Mouse (Mus musculus): ENCODE data around the gene Snd1. TPM values are rescaled to one million over a fixed set of nuclear protein-coding genes. Genes with fewer than 3 reads are reported as not detected.

Gene Snd1
- polyA plus RNA-seq, 1 experiment from 2014 or later = 56.6 TPM

DNA sequence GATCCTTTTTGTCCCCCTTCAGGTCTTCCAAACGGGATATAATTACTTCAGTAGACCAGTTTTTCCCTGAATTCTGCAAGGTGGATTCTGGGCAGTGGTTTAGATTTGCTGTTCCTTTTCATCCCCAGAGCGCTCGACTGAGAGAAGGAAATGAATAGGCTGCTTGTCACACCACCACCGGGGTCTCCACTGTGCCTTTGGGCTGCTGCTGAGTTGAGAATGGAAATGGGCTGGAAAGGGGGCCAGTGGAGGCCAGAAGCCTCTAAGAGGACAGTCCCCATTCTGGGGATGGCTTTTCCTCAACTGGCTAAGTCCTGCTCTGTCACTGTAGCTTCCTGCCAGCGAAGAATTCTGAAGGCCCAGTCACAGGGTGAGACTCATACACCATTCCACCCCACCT, 309.0 kb downstream of the Snd1 start:
- DNase-seq (ENCODE audit: low spot score) = no peak
- Histone ChIP-seq H3K27ac (ENCODE audit: low read length) (no peak overlapping the region), H3K4me1 (ENCODE audit: insufficient read depth, low read depth, low read length) (peaks cover 2% of the 10 kb centered on the region; the same call in 1 of the 2 replicates), H3K9me3 (ENCODE audit: low read length) (no peaks in the 10 kb centered on the region), H3K36me3 (ENCODE audit: insufficient read depth, low read length) (no peaks in the 10 kb centered on the region), H3K27me3 (replicated peaks; ENCODE audit: insufficient read depth, low read length) (no peaks in the 10 kb centered on the region), H3K4me3 (ENCODE audit: low read depth, low read length) (no peak overlapping the region), H3K4me2 (replicated peaks; ENCODE audit: low read depth, low read length) (no peak overlapping the region), H3K9ac (replicated peaks; ENCODE audit: low read depth) (no peak overlapping the region)
- TF ChIP-seq CTCF (IDR thresholded peaks at IDR 0.05) (no peak), EP300 (IDR thresholded peaks at IDR 0.05) (no peak)
- no peak for ATAC-seq
- WGBS = 82% methylated on average over 5 of the region's 5 CpGs

DNA sequence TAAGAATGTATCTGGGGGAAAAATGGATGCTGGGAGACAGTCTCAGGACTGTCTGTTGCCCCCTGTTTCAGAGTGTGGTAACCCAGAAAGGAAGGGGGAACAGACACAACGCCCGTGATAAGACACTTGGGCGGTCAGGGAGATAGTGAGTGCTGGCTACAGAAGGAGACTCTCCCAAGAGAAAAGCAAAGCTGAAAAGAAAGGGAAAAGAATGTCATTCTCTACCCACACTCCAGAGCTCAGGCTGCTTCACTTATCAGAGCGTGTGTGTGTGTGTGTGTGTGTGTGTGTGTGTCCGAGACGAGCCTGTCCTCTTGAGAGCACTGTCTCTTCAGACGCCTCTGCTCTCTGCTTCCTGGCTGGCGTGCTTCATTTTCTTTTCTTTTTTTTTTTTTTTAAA, 310.8 kb downstream of the Snd1 start:
- no peak overlapping the region for H3K4me3 ChIP-seq (ENCODE audit: low read depth, low read length)
- no peaks in the 10 kb centered on the region for H3K9me3 ChIP-seq (ENCODE audit: low read length)
- no peak for DNase-seq (ENCODE audit: low spot score)
- no peaks in the 10 kb centered on the region for H3K27me3 ChIP-seq (replicated peaks; ENCODE audit: insufficient read depth, low read length)
- TF ChIP-seq CTCF (IDR thresholded peaks at IDR 0.05) = no peak
- TF ChIP-seq EP300 (IDR thresholded peaks at IDR 0.05) = no peak
- H3K4me1 ChIP-seq (ENCODE audit: insufficient read depth, low read depth, low read length) = peaks cover 2% of the 10 kb centered on the region; the same call in 1 of the 2 replicates
- no peak overlapping the region for H3K4me2 ChIP-seq (replicated peaks; ENCODE audit: low read depth, low read length)
- no peak overlapping the region for H3K27ac ChIP-seq (ENCODE audit: low read length)
- WGBS = 59% methylated on average over 8 of the region's 8 CpGs
- no peak overlapping the region for H3K9ac ChIP-seq (replicated peaks; ENCODE audit: low read depth)
- H3K36me3 ChIP-seq (ENCODE audit: insufficient read depth, low read length) = no peaks in the 10 kb centered on the region
- no peak for ATAC-seq

DNA sequence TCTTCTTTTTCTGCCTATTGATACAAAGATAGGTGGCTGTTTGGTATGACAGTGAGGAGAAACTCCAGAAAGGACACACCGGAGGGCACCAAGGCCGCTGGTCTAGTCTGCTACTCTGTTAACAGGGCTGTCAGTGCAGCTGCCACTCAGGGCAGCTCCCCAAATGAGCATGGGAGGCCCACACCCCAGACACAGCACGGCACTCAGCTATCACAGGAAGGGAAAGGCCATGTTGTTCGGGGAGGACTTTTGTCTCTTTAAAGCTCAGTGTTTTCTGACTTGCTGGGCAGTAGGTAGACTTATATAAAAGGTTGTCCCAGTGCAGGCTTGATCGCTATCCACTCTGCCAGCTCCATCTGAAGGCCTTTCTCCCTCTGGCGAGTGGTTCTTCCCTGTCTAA, 312.2 kb downstream of the Snd1 start:
- no peaks in the 10 kb centered on the region for H3K9me3 ChIP-seq (ENCODE audit: low read length)
- DNase-seq (ENCODE audit: low spot score) (no peak), ATAC-seq (no peak)
- H3K36me3 ChIP-seq (ENCODE audit: insufficient read depth, low read length) = no peaks in the 10 kb centered on the region
- WGBS = 71% methylated on average over 6 of the region's 6 CpGs
- no peaks in the 10 kb centered on the region for H3K27me3 ChIP-seq (replicated peaks; ENCODE audit: insufficient read depth, low read length)
- H3K27ac ChIP-seq (ENCODE audit: low read length) = no peak overlapping the region
- no peak overlapping the region for H3K9ac ChIP-seq (replicated peaks; ENCODE audit: low read depth)
- no peaks in the 10 kb centered on the region for H3K4me1 ChIP-seq (ENCODE audit: insufficient read depth, low read depth, low read length)
- no peak overlapping the region for H3K4me2 ChIP-seq (replicated peaks; ENCODE audit: low read depth, low read length)
- H3K4me3 ChIP-seq (ENCODE audit: low read depth, low read length) = no peak overlapping the region
- TF ChIP-seq EP300 (IDR thresholded peaks at IDR 0.05) (no peak), CTCF (IDR thresholded peaks at IDR 0.05) (no peak)

DNA sequence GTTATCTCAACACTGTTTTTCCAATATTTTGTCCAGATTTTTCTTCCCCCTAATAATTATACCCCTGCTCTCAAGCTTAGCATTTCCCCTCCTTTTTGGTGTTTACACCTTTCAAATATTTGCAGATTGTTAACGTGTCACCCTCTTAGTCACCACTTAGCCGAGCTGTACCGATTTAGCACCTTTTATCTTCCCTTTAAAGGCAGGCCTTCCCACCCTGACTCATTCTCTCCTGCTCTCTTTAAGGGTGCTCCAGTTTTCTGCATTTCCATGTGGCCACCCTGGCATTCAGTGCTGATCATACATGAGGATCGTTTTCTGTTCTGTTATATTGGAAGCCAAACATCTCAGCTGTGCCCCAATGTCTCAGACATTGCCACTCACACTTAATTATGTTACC, 314.7 kb downstream of the Snd1 start:
- Histone ChIP-seq H3K4me1 (ENCODE audit: insufficient read depth, low read depth, low read length) (no peaks in the 10 kb centered on the region), H3K36me3 (ENCODE audit: insufficient read depth, low read length) (no peaks in the 10 kb centered on the region), H3K4me2 (replicated peaks; ENCODE audit: low read depth, low read length) (no peak overlapping the region), H3K27me3 (replicated peaks; ENCODE audit: insufficient read depth, low read length) (no peaks in the 10 kb centered on the region), H3K9ac (replicated peaks; ENCODE audit: low read depth) (no peak overlapping the region), H3K27ac (ENCODE audit: low read length) (no peak overlapping the region), H3K9me3 (ENCODE audit: low read length) (no peaks in the 10 kb centered on the region), H3K4me3 (ENCODE audit: low read depth, low read length) (no peak overlapping the region)
- TF ChIP-seq CTCF (IDR thresholded peaks at IDR 0.05) = no peak
- no peak for TF ChIP-seq EP300 (IDR thresholded peaks at IDR 0.05)
- DNase-seq (ENCODE audit: low spot score) (peak; percentile 25), ATAC-seq (0 out of 2 replicates have a peak, but pooled peaks have one; percentile 37)
- WGBS = 34% methylated on average over 4 of the region's 4 CpGs

DNA sequence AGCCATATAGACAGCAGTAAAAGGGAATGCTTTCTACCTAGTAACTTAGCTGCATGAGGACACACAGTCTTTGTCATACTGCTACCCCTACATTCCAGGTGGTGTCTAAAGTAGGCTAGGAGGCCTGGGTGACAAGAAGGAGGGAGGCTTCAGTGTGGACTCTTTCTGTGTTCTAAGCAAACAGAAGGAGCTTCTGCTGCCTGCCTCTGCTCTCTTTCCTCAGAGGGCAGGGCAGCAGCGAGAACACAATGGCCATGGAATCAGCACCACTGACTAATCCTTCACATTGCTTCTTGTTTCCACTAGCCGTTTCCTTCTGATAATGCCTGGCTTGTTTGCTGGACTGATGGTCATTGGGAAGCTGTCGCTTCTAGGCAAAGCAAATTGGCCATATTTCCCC, 316.2 kb downstream of the Snd1 start:
- H3K4me1 ChIP-seq (ENCODE audit: insufficient read depth, low read depth, low read length) = no peaks in the 10 kb centered on the region
- no peak overlapping the region for H3K9ac ChIP-seq (replicated peaks; ENCODE audit: low read depth)
- no peak for DNase-seq (ENCODE audit: low spot score)
- no peaks in the 10 kb centered on the region for H3K36me3 ChIP-seq (ENCODE audit: insufficient read depth, low read length)
- WGBS = 58% methylated on average over 3 of the region's 3 CpGs
- ATAC-seq = no peak
- H3K9me3 ChIP-seq (ENCODE audit: low read length) = no peaks in the 10 kb centered on the region
- H3K4me2 ChIP-seq (replicated peaks; ENCODE audit: low read depth, low read length) = no peak overlapping the region
- no peaks in the 10 kb centered on the region for H3K27me3 ChIP-seq (replicated peaks; ENCODE audit: insufficient read depth, low read length)
- no peak for TF ChIP-seq CTCF (IDR thresholded peaks at IDR 0.05)
- no peak for TF ChIP-seq EP300 (IDR thresholded peaks at IDR 0.05)
- no peak overlapping the region for H3K4me3 ChIP-seq (ENCODE audit: low read depth, low read length)
- no peak overlapping the region for H3K27ac ChIP-seq (ENCODE audit: low read length)

DNA sequence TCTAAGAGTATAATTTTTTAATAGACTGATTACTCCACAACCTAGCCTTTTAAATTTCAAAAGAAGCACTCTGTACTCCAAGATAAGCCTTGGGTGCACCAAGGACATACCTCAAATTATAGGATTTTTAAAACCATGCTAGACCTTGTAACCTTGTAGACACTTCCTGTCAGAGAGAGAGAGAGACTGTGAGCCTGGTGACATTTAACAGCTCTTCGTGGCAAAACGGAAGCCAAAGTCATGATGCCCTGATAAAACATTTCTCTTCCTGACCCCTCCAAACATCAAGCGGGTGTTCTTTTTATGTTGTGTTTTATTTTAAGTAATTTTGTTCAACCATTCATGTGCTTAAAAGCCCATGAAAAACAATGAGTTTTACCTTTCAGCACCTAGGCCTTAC, 316.9 kb downstream of the Snd1 start:
- no peak for ATAC-seq
- H3K4me3 ChIP-seq (ENCODE audit: low read depth, low read length) = no peak overlapping the region
- no peak overlapping the region for H3K27ac ChIP-seq (ENCODE audit: low read length)
- H3K4me1 ChIP-seq (ENCODE audit: insufficient read depth, low read depth, low read length) = no peaks in the 10 kb centered on the region
- H3K4me2 ChIP-seq (replicated peaks; ENCODE audit: low read depth, low read length) = no peak overlapping the region
- DNase-seq (ENCODE audit: low spot score) = no peak
- peaks cover 2% of the 10 kb centered on the region; the same call in 1 of the 2 replicates for H3K36me3 ChIP-seq (ENCODE audit: insufficient read depth, low read length)
- H3K27me3 ChIP-seq (replicated peaks; ENCODE audit: insufficient read depth, low read length) = no peaks in the 10 kb centered on the region
- 79% methylated on average over 3 of the region's 3 CpGs for WGBS
- H3K9me3 ChIP-seq (ENCODE audit: low read length) = no peaks in the 10 kb centered on the region
- H3K9ac ChIP-seq (replicated peaks; ENCODE audit: low read depth) = no peak overlapping the region
- no peak for TF ChIP-seq CTCF (IDR thresholded peaks at IDR 0.05)
- TF ChIP-seq EP300 (IDR thresholded peaks at IDR 0.05) = no peak

DNA sequence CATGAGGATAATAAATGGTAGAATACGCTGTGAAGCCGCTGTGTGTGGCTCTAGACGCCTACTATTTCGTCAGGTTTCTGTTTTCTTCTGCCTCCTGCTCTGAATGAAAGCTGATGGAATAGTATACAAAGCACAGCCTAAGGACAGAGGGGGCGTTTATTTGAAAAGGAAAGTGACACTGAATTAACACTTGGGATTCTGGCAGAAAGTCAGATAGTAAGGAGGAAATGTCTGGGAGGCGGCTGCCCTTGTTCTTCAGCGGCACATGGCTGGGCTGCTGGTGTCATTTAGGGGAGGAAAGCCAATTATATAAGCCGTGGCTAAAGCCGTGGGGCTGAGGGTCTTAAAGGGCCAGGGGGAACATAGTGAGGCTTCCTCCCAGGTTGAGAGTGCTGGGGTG, 320.4 kb downstream of the Snd1 start:
- no peaks in the 10 kb centered on the region for H3K27me3 ChIP-seq (replicated peaks; ENCODE audit: insufficient read depth, low read length)
- no peak for ATAC-seq
- 45% methylated on average over 9 of the region's 9 CpGs for WGBS

More for the DNA sequence above, 320.4 kb downstream of the Snd1 start:
- no peak for DNase-seq (ENCODE audit: low spot score)
- no peaks in the 10 kb centered on the region for H3K4me1 ChIP-seq (ENCODE audit: insufficient read depth, low read depth, low read length)
- TF ChIP-seq CTCF (IDR thresholded peaks at IDR 0.05) = no peak
- TF ChIP-seq EP300 (IDR thresholded peaks at IDR 0.05) = no peak
- no peak overlapping the region for H3K4me3 ChIP-seq (ENCODE audit: low read depth, low read length)
- H3K4me2 ChIP-seq (replicated peaks; ENCODE audit: low read depth, low read length) = no peak overlapping the region
- H3K36me3 ChIP-seq (ENCODE audit: insufficient read depth, low read length) = peaks cover 5% of the 10 kb centered on the region; the same call in 1 of the 2 replicates
- H3K9me3 ChIP-seq (ENCODE audit: low read length) = no peaks in the 10 kb centered on the region
- no peak overlapping the region for H3K9ac ChIP-seq (replicated peaks; ENCODE audit: low read depth)
- no peak overlapping the region for H3K27ac ChIP-seq (ENCODE audit: low read length)

All from lung, postnatal 0 days (tissue).